Mouse (Mus musculus) urinary bladder, adult 2 months (tissue): ENCODE data around the gene E2f8. TPM values are rescaled to one million over a fixed set of nuclear protein-coding genes. Genes with fewer than 3 reads are reported as not detected.

Experiments
- DNase-seq: peaks from one replicate; pipeline ENCODE4 v3.0.0; 2022; ENCODE audit warnings: low spot score
- polyA plus RNA-seq: library from polyadenylated mRNA; depleted of rRNA; stranded (reverse); fragments of >200 nt; gene quantifications from 2 replicates; pipeline ENCODE4 v1.2.3, GENCODE M21; 2012

E2f8 gene
- polyA plus RNA-seq, 1 experiment: 0.48 TPM

DNA sequence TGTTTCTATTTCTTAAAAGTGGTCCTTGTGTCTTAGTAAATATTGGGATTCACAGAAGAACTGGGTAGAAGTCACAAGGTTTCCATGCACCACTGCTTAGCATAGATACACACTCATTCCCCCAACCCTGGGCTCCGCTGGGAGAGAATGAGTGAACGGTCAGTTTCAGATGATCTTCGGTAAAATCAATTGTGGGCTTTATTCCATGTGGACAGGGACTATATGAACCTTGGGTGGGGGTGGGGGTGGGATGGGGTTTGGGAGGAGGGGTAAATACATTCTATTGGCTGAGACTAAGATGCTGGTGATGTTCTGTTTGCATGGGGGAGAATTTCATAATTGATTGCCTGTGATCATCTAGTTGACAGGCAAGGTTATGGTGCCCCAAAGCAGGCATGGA is 25.9 kb downstream of the E2f8 start:
- DNase-seq: no peak

DNA sequence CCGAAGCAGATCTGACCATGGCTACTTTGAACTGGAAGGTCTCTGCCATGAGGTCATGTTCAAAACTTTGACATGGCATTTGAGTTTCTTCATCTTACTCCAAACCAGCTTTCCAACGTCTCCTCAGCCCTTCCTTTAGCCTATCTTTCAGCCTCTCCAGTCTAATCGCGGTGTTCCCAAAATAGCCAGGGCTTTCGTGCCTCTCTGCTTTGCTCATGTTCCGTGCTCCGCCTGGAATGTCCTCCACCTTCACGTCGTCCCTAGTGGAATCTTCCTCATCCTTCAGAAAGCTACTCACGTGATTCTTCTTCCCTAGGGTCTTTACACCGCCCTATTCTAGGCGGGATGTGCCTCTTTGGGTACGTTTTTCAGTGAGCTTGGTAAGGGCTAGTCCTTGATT is 27.9 kb downstream of the E2f8 start:
- DNase-seq: no peak

DNA sequence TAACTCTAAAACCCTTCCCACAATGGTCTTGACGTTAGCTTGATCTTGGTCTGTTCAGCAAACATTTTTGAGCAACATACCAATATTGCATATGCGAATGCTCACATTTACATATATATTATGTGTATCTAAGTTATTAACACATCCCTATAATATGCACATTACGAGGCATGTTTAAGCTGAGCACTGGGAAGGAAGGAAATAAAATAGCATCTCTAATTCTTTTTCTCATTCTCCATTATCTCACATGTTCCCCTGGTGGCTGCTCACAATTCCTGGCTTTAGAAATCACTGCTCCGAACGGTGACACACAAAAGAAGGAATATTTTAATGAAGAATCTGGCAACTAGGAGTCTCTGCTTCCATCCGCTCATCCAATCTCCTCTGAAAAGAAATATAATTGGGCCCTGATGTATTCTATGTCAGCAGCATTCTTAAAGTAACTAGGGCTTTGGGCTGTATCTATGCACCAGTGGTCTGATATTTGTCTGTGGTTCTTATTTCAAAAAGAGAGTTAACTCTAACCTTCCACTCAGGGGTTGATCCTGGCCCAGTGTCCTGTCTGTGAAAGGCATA is 29.8 kb downstream of the E2f8 start:
- no peak for DNase-seq

DNA sequence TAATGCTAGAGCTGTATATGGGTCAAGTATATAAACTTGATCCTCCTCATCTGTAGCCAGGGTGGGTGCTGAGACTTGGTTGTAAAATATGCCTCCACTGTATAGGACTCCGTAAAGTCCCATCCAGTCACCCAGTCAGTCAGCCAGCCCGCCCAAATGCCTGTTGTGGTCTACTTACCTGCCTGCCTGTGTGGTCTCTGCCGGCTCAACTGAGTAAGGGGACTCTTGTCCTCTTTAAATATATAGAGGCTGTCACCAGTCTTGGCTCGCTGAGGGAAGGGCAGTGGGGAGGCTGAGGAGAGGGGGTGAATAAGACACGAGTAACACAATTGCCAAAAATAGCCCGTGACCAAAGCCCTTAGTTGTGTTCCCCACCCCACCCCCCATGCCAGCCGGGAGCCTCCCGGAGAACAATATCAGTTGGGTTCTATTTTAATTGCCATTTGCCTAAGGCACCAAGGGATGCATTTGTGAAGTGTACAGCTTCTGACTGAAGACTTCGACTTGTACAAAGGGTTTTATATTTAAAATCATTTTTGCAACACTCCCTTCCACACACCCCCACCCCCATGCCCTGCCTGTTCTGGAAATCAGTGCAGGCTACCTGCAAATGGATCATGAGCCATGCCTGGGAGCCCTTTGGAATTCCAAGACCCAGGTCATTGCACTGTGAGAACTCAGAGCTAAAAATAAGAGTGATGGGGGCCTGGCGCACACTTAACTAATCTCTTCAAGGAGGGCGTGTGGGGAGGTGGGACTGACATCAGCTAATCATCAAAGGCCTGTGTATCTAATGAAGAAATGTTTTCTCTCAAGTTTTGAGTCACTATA is 33.4 kb downstream of the E2f8 start, which contains the start of gene Csrp3:
Gene Csrp3 (minus strand): TSS at position 214 of the 831 bp plus-strand sequence.
- DNase-seq: no peak

DNA sequence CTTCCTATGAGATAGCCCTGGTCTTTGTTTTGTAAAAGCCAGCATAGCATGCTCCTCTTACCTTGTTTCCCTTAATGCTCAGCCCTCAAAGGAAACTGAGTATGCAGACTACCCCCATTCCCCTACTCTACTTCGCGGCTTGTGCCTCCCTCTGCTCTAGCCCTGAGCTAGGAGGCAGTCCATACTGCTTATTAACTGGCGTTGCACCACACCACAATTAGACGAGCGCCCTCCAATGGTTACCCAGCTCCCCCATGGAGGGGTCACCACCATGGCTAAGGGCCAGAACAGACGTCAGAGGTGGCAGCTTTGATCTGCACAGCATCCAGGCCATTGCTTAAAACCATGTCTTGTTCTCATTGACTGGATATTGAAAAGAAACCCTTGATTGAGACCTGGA is 34.6 kb downstream of the E2f8 start:
- DNase-seq: no peak

DNA sequence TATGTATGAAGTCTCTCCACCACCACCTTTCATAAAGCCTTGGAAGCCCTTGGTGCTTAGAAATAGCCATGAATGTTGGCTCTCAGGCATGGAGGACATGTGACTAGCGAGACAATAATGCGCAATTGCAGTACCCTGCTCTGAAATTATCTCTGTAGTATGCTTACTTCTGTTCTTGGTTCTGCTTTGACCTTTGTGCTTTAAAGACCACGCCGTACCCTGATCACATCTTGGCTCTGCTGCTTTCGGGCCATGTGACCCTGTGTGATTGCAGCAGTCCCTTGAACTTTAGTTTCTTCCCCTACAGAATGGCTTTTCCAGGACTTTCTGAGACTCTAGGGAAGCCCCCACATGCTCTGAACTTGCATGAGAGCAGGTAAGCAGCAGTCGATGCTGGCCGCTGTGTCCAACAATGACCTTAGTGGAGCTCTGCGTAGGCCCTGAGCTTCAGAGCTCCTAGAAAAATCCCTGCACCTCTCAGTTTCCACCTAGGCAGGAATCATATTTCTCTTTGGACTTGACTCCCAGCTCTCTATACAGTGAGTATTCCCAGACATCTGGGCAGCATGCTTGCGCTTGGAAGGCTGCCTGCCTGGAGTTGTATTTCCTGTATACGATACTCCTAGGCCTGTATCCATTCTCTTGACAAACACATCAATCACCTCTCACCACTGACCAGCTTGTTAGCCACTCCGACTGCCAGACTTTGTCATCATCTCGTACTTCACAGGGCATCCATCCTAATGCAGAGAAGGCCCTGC is 36.0 kb downstream of the E2f8 start:
- no peak for DNase-seq

DNA sequence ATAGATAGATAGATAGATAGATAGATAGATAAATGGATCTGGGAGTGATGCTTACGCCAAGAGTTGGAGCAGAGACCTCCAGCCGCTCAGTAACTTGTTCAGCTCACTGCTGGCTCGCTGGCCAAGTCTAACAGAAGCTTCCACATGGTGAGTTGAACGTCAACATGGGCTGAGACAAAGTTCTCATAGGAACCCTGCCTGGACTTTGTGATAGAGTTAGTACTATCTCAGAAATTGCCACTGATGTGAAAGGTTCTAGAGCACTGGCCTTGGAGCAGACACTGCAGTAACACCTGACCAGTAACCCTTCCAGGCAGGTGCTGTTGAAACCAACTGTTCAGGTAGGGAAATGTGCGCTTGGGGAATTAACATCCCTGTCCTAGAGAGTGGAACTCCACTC is 37.9 kb downstream of the E2f8 start:
- DNase-seq: no peak

DNA sequence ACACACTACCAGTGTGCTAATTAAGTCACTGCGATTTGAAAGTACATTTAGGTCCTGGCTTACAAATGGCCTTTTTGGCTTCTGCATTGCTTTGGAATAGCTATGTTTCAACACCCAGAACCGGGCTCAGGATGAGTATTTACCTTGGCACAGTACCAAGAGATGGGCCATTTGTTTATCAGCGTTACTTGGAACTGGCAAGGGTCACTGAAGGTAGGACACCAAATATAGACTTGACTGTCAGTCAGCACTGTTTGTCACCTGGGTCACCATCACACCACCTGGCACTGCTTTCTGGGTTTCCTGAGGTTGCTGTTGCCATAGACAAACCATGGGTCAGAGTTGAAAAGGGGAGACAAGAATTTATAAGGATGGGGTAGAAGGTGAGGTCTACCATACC is 39.0 kb downstream of the E2f8 start:
- no peak for DNase-seq

DNA sequence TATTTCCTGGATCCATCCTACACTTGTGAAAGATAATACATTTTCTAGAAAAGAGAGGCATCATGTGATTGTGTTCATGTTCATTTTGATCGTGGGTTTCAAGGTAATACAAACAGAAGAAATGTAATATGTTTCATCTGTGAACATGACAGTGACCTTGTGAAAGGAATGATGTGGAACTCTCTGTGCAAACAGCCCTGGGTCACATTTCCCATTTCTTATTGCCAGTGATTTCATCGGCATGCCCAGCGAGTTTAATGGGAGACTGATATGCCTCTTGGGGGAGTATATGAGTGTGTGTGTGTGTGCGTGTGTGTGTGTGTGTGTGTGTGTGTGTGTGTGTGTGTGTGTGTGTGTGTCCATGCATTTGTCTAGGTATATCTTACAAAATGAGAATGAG is 39.9 kb downstream of the E2f8 start:
- DNase-seq: no peak

DNA sequence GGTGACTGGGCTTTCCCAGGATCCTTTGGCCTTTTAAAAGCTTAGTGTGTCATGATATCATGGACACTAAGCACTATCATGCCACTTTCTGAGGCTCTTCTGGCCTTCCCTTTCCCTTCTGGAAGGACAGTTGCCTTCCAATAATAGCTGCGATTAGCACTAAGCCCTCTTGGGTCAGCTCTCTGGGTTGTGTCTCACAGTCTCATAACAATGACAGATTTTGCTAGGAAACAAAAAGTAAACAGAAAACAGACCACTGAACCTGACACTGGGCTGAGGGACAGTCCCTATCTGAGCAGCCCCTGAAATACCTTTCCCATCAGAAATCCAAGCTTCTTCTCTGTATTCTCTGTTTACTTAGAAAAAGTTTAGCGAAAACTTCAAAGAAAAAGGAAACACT is 40.9 kb downstream of the E2f8 start:
- DNase-seq: no peak

DNA sequence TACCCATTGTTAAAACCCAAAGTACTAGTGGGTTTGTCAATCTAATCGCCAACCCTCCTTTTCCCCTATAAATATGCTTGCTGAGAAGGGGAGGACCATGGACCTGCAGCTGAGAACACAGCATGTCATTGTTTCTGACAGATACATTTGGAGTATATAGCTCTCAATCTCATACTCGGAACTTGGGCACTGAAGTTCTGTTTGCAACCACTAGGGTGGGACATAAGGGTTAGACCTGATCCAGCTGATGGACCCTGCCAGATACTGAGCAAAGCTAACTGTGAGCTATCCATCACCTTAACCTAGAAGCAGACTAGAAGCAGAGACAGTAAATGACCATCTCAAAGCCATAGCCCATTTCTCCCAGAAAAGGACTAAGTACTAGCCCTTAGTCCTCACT is 43.0 kb downstream of the E2f8 start:
- no peak for DNase-seq

DNA sequence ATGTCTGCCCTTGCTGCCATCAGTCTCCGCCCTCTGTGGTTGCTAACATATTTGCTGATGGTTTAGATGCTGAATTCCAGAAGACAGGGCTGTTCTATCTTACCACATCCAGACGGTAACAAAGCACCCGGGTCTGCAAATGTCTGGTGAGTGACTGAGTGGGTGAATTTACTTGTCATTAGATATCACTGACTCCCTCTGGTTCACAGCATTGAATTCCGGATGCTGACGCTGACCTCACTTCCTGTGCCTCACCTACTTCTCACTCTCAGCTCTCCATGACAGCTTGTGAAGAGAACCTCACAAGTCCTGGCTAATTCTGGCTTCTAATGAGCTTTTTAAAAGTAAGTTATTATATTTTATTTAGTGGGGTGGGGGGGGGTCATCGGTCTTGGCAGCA is 44.4 kb downstream of the E2f8 start:
- DNase-seq: no peak

DNA sequence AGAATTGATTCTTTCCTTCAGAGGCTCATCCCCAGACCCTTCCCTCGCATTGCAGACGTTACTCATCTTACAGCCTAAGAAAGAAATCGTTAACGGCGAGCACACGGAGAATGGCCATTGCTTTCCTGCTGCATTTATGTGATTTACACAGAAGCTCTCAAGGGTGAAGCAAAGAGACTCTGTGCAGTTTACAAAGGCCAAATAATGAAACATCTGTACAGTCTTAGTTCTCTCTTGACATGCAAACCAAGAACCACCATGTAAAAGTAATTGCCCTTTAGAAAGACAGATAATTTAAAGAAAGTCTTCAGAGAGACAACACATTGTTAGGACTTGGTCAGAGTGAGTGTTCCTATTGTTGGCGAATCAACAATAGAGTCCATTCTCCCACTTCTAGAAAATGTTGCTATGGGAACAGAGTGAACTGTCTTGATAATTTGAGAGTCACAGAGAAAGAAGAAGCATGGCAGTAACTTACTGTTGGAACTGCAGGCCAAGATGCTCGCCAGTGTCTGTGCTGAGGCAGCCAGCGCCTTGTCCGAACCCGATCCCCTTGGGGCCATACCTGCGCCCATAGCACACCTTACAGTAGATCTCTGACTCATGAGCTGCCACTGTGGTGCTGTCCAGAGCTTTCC is 46.3 kb downstream of the E2f8 start:
- no peak for DNase-seq

DNA sequence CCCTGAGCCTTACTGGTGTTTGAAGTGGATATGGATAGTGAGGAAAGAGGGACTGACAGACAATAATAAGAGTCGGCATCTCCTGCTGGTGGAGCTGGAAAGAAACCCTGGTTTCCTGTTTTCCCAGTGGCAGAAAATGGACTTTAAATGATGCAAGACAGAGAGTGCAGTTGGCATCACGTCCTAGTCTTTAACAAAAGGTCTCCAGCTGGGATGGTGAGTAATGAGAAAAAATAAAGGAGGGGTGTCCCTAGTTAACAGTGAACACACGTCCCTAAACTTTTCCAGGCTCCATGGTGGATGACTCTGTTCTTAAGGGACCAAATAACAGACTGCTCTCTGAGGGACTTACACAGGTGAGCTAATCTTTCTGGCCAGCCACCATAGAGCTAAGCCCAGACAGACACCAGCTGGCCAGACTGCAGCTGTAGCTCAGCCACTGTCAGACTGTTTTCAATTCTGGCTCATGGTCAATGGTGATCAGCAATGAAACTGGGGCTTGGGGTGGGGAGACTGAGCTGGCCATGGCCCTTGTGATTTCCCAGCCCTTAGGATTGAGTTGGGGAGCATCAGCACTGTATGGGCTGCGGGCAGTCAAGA is 46.9 kb downstream of the E2f8 start:
- DNase-seq: no peak

DNA sequence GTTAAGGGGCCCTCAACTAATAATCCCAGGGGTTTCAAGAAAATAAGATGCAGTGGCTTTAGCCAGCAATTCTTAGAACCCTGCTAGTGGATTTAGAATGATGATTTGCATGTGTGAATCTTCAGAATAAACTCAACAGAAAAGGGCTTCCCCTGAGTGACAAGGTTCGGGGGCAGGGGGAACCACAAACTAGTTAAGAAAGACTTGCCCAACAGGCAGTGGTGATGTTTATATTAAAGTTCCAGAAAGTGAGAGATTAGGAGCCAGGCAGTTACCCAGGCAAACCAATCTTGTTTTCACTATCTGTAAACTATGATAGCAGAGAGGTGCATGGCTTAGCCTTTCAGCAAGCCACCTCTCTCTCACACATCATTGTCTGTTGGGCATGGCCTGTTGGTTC is 48.7 kb downstream of the E2f8 start:
- DNase-seq: no peak

DNA sequence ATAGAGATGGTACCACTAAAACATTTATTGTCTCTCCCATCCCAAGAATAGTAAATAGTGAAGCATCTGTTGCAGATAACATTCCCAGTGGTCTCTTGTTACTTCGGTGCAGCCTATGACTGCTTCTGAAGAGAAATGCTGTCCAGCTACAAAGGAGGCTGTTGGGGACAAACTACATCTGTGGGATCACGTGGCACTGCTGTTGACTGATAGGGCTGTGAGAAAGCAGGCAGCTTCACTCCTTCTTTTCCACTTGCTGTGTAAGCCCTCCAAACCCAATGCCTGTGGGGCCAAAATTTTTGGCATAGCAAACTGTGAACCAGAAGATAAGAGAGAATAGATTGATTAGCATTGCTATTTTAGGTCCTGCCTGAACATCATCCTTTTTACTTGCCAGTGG is 51.0 kb downstream of the E2f8 start:
- no peak for DNase-seq

DNA sequence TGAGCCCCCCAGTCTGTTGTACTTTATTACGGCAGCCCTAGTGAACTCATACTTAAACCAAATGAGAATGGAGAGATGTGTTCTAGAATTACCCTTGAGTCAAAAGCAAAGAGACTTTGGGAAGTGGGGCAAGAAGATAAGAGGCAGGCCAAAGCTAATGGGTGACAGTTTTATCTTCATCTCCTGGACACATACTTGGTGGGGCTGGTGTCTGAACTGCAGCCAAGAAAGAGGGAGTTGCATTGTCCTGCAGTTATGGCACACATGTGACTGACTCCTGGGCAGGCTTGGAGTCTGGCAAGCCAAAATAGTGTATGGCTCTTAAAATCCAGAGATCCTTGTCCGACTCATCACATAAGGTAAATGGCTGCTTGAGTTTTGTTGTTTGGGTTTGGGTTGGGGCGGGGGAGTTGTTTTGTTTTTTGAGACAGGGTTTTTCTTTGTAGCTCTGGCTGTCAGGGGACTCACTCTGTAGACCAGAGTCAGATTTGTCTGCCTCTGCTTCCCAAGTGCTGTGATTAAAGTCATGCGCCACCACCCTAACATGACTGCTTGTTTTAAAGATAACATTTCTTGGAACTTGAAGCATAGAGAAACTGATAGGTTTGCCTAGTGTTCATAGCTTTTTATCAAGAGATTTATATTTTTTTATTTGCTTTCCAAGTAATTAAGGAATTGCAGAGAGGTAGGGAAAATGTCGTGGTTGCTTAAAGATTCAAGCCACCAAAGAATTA is 52.1 kb downstream of the E2f8 start:
- DNase-seq: no peak

DNA sequence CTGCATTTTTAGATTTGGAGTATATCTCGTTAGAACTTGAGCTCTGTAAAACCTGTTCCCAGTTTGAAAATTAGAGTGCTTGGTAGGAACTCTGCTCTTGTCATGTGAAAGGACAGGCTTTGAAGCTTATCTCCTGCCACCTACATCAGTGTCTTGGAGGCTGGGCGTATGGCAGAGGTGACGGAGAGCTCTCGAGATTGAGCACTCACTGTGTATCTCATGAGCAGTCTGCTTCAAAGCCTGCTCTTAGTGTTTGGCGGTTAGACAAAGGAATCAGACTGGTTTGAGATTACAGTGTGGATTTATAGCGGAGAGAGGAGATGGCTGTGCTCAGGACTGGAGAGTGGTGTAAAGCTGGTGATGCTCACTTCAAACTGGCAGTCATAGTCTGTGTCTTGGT is 56.2 kb downstream of the E2f8 start:
- DNase-seq: no peak

DNA sequence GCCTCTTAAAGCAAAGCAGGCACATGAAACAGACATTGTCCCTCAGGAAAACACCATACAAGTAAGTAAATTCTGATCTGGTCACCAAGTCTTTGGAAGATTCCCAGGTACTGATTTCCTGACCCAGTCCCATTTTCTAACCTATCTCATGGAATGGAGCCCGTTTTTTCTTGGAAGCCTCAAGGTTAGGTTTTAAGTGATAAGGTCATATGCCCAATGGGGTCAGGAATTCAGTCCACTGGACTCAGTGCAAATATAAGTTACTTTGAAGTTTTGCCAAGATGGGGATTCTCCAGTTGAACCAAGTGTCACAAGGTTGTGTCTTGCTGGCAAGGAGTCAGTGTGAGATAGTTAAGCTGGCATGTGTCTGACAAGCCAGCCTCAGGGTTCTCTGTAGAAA is 56.7 kb downstream of the E2f8 start:
- DNase-seq: no peak

DNA sequence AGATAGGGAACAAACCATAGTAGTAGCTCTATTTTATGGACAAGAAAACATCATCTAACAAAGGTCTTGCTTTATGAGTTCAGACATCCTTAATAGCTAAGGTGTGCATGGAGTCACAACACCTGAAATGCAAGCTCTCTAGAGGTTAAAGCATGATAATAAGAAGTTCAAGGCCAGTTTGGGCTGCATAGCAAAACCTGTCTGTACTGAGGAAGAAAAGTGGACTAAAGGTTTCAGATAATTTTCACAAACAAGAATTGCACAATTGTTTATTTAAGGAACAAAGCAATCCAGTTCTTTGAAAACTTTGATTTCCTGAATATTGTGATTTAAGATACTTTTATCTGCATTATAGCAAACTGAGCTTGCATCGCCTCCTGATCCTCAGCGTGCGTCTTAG is 57.8 kb downstream of the E2f8 start:
- no peak for DNase-seq

DNA sequence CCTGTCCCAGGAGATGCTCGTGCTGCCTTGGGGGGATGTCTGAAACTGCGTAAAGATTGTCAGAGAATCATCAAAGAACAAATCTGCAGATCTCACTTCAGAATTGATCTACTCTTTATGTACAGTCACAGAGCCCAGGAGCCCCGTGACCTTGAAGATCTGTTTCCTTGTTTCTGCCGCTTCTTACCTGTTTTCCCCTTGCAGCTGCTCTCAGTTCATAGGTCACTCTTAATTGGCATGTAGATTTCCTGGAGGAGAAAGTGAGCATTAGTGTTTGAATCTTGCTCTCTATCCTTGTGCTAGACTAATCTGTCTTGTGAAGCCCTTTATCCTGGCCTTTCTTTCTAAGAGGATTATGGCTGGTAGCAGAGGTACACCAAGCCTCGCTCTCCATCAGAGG is 59.7 kb downstream of the E2f8 start:
- DNase-seq: no peak
